Mouse (Mus musculus) hindbrain, embryonic 13.5 days (tissue): ENCODE measurements at regions not wholly inside any gene's neighbourhood (a gene's known extent, or its start where the extent isn't known, plus 50 kb on each side); places are given as distances from the start of the nearest gene placed in this dataset.
A peak's percentile ranks its signal among the peaks of the same experiment; 100 is the strongest.

Experiments used
- ATAC-seq: fragments of 200-750 bp; cut with Nextera tagmentation; 2 replicates; pipeline ENCODE4 v1.8.0; 2017; ENCODE audit warnings: moderate TSS enrichment; ENCODE audit not compliant: low FRiP score
- H3K27ac ChIP-seq: fragments of 300-500 bp; sonication (generic); 2 replicates; pipeline ENCODE4 v1.5.1; 2015; ENCODE audit warnings: inconsistent platforms, mild to moderate bottlenecking, moderate library complexity
- H3K27me3 ChIP-seq: fragments of 300-500 bp; sonication (generic); 2 replicates; pipeline ENCODE4 v1.6.1; 2015; ENCODE audit warnings: mild to moderate bottlenecking, inconsistent platforms
- H3K36me3 ChIP-seq: fragments of 300-500 bp; sonication (generic); 2 replicates; pipeline ENCODE4 v1.6.1; 2015; ENCODE audit warnings: mild to moderate bottlenecking, inconsistent platforms
- H3K4me1 ChIP-seq: fragments of 300-500 bp; sonication (generic); replicated peaks from 2 replicates; pipeline ENCODE4 v1.6.1; 2015; ENCODE audit warnings: inconsistent platforms
- H3K4me2 ChIP-seq: fragments of 300-500 bp; sonication (generic); 2 replicates; pipeline ENCODE4 v1.6.1; 2015; ENCODE audit warnings: inconsistent platforms, mild to moderate bottlenecking, moderate library complexity
- H3K4me3 ChIP-seq: fragments of 300-500 bp; sonication (generic); 2 replicates; pipeline ENCODE4 v1.5.1; 2015; ENCODE audit warnings: mild to moderate bottlenecking, inconsistent platforms
- H3K9ac ChIP-seq: fragments of 300-500 bp; sonication (generic); 2 replicates; pipeline ENCODE4 v1.6.1; 2015; ENCODE audit warnings: mild to moderate bottlenecking, inconsistent platforms
- H3K9me3 ChIP-seq: fragments of 300-500 bp; sonication (generic); 2 replicates; pipeline ENCODE4 v1.6.1; 2016; ENCODE audit warnings: inconsistent platforms
- WGBS: fragments of 180-500 bp; shearing (Covaris S2); methylation state at CpG from one replicate; pipeline ENCODE4 v1.1.7; 2015; 5-methylcytosine and 5-hydroxymethylcytosine counted together

- H3K27me3 ChIP-seq, result no peaks in the 10 kb centered on the region
- H3K4me1 ChIP-seq, result peaks cover 58% of the 10 kb centered on the region
- ATAC-seq, result no peak
- peaks cover 4% of the 10 kb centered on the region; the same call in 1 of the 2 replicates for H3K9me3 ChIP-seq
- WGBS, result 97% methylated on average over 1 of the region's 1 CpGs
- H3K4me2 ChIP-seq, result no peak overlapping the region
- H3K4me3 ChIP-seq, result no peak overlapping the region
- no peak overlapping the region for H3K9ac ChIP-seq
- H3K36me3 ChIP-seq, result no peaks in the 10 kb centered on the region
- H3K27ac ChIP-seq, result no peak overlapping the region
Measured at GRCm38 (mm10) chr2:30703308-30703707, 100.2 kb downstream of the 1700001O22Rik start.

- H3K4me3 ChIP-seq, result no peak overlapping the region
- H3K4me1 ChIP-seq, result peaks cover 54% of the 10 kb centered on the region
- H3K9ac ChIP-seq, result peak overlapping the region; percentile 21; the same call in 1 of the 2 replicates
- WGBS, result 12% methylated on average over 7 of the region's 7 CpGs
- peak overlapping the region; percentile 74 for H3K27ac ChIP-seq
- no peaks in the 10 kb centered on the region for H3K36me3 ChIP-seq
- peaks cover 4% of the 10 kb centered on the region; the same call in 1 of the 2 replicates for H3K9me3 ChIP-seq
- H3K4me2 ChIP-seq, result no peak overlapping the region
- no peaks in the 10 kb centered on the region for H3K27me3 ChIP-seq
- no peak for ATAC-seq
Measured at GRCm38 (mm10) chr2:30702711-30703110, 100.8 kb downstream of the 1700001O22Rik start.

DNA sequence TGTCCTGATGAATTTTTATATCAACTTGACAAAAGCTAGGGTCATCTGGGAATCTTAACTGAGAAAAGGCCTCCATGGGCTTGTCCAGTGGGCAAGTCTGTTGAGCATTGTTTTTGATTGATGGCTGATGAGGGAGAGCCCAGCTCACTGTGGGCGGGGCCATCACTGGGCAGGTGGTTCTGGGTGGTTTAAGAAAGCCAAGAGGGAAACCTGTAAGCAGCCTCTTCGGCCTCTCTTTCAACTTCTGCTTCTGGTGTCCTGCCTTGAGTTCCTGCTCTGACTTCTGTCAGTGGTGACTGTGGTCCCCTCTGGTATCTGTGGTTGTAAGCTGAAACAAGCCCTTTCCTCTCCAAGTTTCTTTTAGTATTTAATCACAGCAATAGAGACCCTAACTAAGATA lies 102.6 kb downstream of the 1700001O22Rik start:
- no peak overlapping the region for H3K4me3 ChIP-seq
- ATAC-seq, result no peak
- peak overlapping the region; percentile 81; the same call in 1 of the 2 replicates for H3K27ac ChIP-seq
- H3K9me3 ChIP-seq, result peaks cover 4% of the 10 kb centered on the region; the same call in 1 of the 2 replicates
- H3K9ac ChIP-seq, result no peak overlapping the region
- H3K4me2 ChIP-seq, result no peak overlapping the region
- 90% methylated on average over 2 of the region's 2 CpGs for WGBS
- H3K36me3 ChIP-seq, result no peaks in the 10 kb centered on the region
- H3K4me1 ChIP-seq, result peaks cover 53% of the 10 kb centered on the region
- H3K27me3 ChIP-seq, result no peaks in the 10 kb centered on the region

DNA sequence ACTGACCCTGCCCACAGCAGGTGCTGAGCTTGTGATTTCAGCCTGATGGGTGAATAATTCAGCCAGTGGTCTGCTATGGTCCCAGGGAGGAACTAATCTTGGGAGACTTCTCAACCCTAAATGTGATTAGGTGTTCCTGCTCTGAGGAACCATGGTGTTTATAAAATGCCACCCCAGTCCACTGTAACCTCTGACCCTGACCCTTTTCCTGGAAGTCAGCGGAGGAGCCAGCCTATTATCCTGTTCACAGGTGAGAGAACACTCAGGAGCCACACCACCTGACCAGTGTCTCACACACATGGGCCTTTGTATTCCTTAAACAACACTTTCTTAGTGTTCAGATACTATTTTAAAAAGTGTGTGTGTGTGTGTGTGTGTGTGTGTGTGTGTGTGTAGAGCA lies 103.0 kb downstream of the 1700001O22Rik start:
- H3K9me3 ChIP-seq, result peaks cover 4% of the 10 kb centered on the region; the same call in 1 of the 2 replicates
- H3K4me1 ChIP-seq, result peaks cover 54% of the 10 kb centered on the region
- no peak overlapping the region for H3K4me2 ChIP-seq
- 96% methylated on average over 1 of the region's 1 CpGs for WGBS
- H3K27me3 ChIP-seq, result no peaks in the 10 kb centered on the region
- H3K9ac ChIP-seq, result peak overlapping the region; percentile 13; the same call in 1 of the 2 replicates
- ATAC-seq, result no peak
- H3K4me3 ChIP-seq, result no peak overlapping the region
- peak overlapping the region; percentile 81 for H3K27ac ChIP-seq
- H3K36me3 ChIP-seq, result no peaks in the 10 kb centered on the region

- H3K4me3 ChIP-seq, result no peak overlapping the region
- peaks cover 4% of the 10 kb centered on the region; the same call in 1 of the 2 replicates for H3K9me3 ChIP-seq
- peak; percentile 80 for ATAC-seq
- H3K4me2 ChIP-seq, result peak overlapping the region; percentile 20; the same call in 1 of the 2 replicates
- WGBS, result 33% methylated on average over 6 of the region's 6 CpGs
- H3K36me3 ChIP-seq, result no peaks in the 10 kb centered on the region
- peak overlapping the region; percentile 81 for H3K27ac ChIP-seq
- no peaks in the 10 kb centered on the region for H3K27me3 ChIP-seq
- peaks cover 60% of the 10 kb centered on the region for H3K4me1 ChIP-seq
- peak overlapping the region; percentile 13; the same call in 1 of the 2 replicates for H3K9ac ChIP-seq
Measured at GRCm38 (mm10) chr2:30699797-30700454, 103.5 kb downstream of the 1700001O22Rik start.

- no peaks in the 10 kb centered on the region for H3K9me3 ChIP-seq
- ATAC-seq, result no peak
- H3K9ac ChIP-seq, result no peak overlapping the region
- WGBS, result 66% methylated on average over 6 of the region's 6 CpGs
- H3K27ac ChIP-seq, result peak overlapping the region; percentile 53
- H3K4me2 ChIP-seq, result no peak overlapping the region
- H3K36me3 ChIP-seq, result no peaks in the 10 kb centered on the region
- H3K4me1 ChIP-seq, result peaks cover 68% of the 10 kb centered on the region
- H3K27me3 ChIP-seq, result no peaks in the 10 kb centered on the region
- H3K4me3 ChIP-seq, result no peak overlapping the region
Measured at GRCm38 (mm10) chr2:30698758-30699535, 104.1 kb downstream of the Cstad start.

DNA sequence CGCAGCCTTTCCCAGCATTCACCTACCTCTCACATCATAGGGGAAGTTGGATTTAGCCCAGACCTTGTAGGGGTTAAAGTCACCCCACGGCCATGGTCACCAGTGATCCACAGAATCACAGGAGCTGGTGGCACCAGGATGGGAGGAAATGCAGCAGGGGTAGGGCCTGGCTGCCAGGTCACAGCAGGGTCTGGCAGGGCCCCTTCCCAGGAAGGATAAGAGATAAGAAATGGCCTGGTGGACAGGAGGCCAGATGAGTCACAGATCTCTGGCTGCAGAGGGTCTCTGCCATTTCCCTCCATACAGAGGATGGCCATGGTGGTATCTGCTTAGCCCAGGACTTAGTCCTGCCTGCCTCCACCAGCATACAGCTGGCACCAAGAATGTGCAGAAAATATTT lies 103.0 kb downstream of the Cstad start:
- no peak for ATAC-seq
- H3K4me3 ChIP-seq, result no peak overlapping the region
- no peaks in the 10 kb centered on the region for H3K36me3 ChIP-seq
- peaks cover 75% of the 10 kb centered on the region for H3K4me1 ChIP-seq
- peak overlapping the region; percentile 76; the same call in 1 of the 2 replicates for H3K27ac ChIP-seq
- H3K27me3 ChIP-seq, result no peaks in the 10 kb centered on the region
- WGBS, result 86% methylated on average over 2 of the region's 2 CpGs
- no peak overlapping the region for H3K9ac ChIP-seq
- no peaks in the 10 kb centered on the region for H3K9me3 ChIP-seq
- no peak overlapping the region for H3K4me2 ChIP-seq

GRCm38 (mm10) chr2:30695771-30696456 lies 101.1 kb downstream of the Cstad start:
- H3K27me3 ChIP-seq, result no peaks in the 10 kb centered on the region
- WGBS, result 59% methylated on average over 11 of the region's 11 CpGs
- peak overlapping the region; percentile 100 for H3K27ac ChIP-seq
- ATAC-seq, result no peak
- H3K9me3 ChIP-seq, result no peaks in the 10 kb centered on the region
- peak overlapping the region; percentile 2; the same call in 1 of the 2 replicates for H3K9ac ChIP-seq
- H3K36me3 ChIP-seq, result no peaks in the 10 kb centered on the region
- peaks cover 83% of the 10 kb centered on the region for H3K4me1 ChIP-seq
- no peak overlapping the region for H3K4me3 ChIP-seq
- no peak overlapping the region for H3K4me2 ChIP-seq

- no peaks in the 10 kb centered on the region for H3K9me3 ChIP-seq
- no peaks in the 10 kb centered on the region for H3K27me3 ChIP-seq
- no peaks in the 10 kb centered on the region for H3K36me3 ChIP-seq
- no peak overlapping the region for H3K4me2 ChIP-seq
- H3K4me1 ChIP-seq, result peaks cover 84% of the 10 kb centered on the region
- no peak overlapping the region for H3K4me3 ChIP-seq
- peak overlapping the region; percentile 100 for H3K27ac ChIP-seq
- WGBS, result 100% methylated on average over 1 of the region's 1 CpGs
- H3K9ac ChIP-seq, result peak overlapping the region; percentile 2; the same call in 1 of the 2 replicates
- ATAC-seq, result no peak
Measured at GRCm38 (mm10) chr2:30695041-30695440, 100.2 kb downstream of the Cstad start.

GRCm38 (mm10) chr2:30693206-30694035 lies 98.6 kb downstream of the Cstad start:
- Histone ChIP-seq H3K4me1 (peaks cover 72% of the 10 kb centered on the region), H3K4me3 (peak overlapping the region; percentile 31), H3K9me3 (no peaks in the 10 kb centered on the region), H3K27me3 (no peaks in the 10 kb centered on the region), H3K36me3 (no peaks in the 10 kb centered on the region), H3K9ac (peak overlapping the region; percentile 79), H3K4me2 (peak overlapping the region; percentile 57), H3K27ac (peak overlapping the region; percentile 100)
- peak; percentile 88 for ATAC-seq
- under 1% methylated on average over 40 of the region's 41 CpGs for WGBS

- Histone ChIP-seq H3K9me3 (no peaks in the 10 kb centered on the region), H3K9ac (peak overlapping the region; percentile 79), H3K4me1 (peaks cover 74% of the 10 kb centered on the region), H3K27ac (peak overlapping the region; percentile 100), H3K4me2 (peak overlapping the region; percentile 57), H3K36me3 (no peaks in the 10 kb centered on the region), H3K4me3 (no peak overlapping the region), H3K27me3 (no peaks in the 10 kb centered on the region)
- peak; percentile 87 for ATAC-seq
- 0% methylated on average over 9 of the region's 13 CpGs for WGBS
Measured at GRCm38 (mm10) chr2:30692561-30693205, 97.8 kb downstream of the Cstad start.
